Mouse (Mus musculus): ENCODE data around the gene Dbh. TPM values are rescaled to one million over a fixed set of nuclear protein-coding genes. Genes with fewer than 3 reads are reported as not detected.
A peak's percentile ranks its signal among the peaks of the same experiment; 100 is the strongest.

Gene Dbh
- polyA plus RNA-seq, 1 experiment from 2014 or later: 0.08 TPM

- DNase-seq (ENCODE audit: low spot score): no peak
Observed at GRCm38 (mm10) chr2:27162656-27163055, 2.4 kb upstream of the Dbh start.

- DNase-seq (ENCODE audit: low spot score): no peak
Observed at GRCm38 (mm10) chr2:27163851-27164250, 1.2 kb upstream of the Dbh start.

GRCm38 (mm10) chr2:27166074-27166473, 1.0 kb downstream of the Dbh start:
- peak; percentile 42 for DNase-seq (ENCODE audit: low spot score)

- DNase-seq (ENCODE audit: low spot score): no peak
Observed at GRCm38 (mm10) chr2:27166999-27167398, 2.0 kb downstream of the Dbh start.

- no peak for DNase-seq (ENCODE audit: low spot score)
Observed at GRCm38 (mm10) chr2:27174242-27174641, 9.2 kb downstream of the Dbh start.

GRCm38 (mm10) chr2:27175696-27176267, 10.7 kb downstream of the Dbh start:
- peak; percentile 39 for DNase-seq (ENCODE audit: low spot score)

- no peak for DNase-seq (ENCODE audit: low spot score)
Observed at GRCm38 (mm10) chr2:27179101-27179500, 14.1 kb downstream of the Dbh start.

GRCm38 (mm10) chr2:27181907-27182306, 16.9 kb downstream of the Dbh start:
- DNase-seq (ENCODE audit: low spot score): no peak

- DNase-seq (ENCODE audit: low spot score): no peak
Observed at GRCm38 (mm10) chr2:27183734-27184133, 18.7 kb downstream of the Dbh start.

GRCm38 (mm10) chr2:27187531-27187930, 22.5 kb downstream of the Dbh start:
- no peak for DNase-seq (ENCODE audit: low spot score)

- DNase-seq (ENCODE audit: low spot score): no peak
Observed at GRCm38 (mm10) chr2:27189994-27190393, 25.0 kb downstream of the Dbh start.

GRCm38 (mm10) chr2:27198551-27199246, 33.7 kb downstream of the Dbh start:
- peak; percentile 69 for DNase-seq (ENCODE audit: low spot score)

- DNase-seq (ENCODE audit: low spot score): no peak
Observed at GRCm38 (mm10) chr2:27200586-27200985, 35.6 kb downstream of the Dbh start.

- DNase-seq (ENCODE audit: low spot score): no peak
Observed at GRCm38 (mm10) chr2:27205666-27206065, 40.6 kb downstream of the Dbh start.

GRCm38 (mm10) chr2:27206128-27206797, 41.2 kb downstream of the Dbh start:
- no peak for DNase-seq (ENCODE audit: low spot score)

- no peak for DNase-seq (ENCODE audit: low spot score)
Observed at GRCm38 (mm10) chr2:27207126-27207525, 42.1 kb downstream of the Dbh start.

- DNase-seq (ENCODE audit: low spot score): no peak
Observed at GRCm38 (mm10) chr2:27209370-27209769, 44.3 kb downstream of the Dbh start.

GRCm38 (mm10) chr2:27209816-27210215, 44.8 kb downstream of the Dbh start:
- DNase-seq (ENCODE audit: low spot score): peak; percentile 76

- peak; percentile 53 for DNase-seq (ENCODE audit: low spot score)
Observed at GRCm38 (mm10) chr2:27210255-27210654, 45.2 kb downstream of the Dbh start.

GRCm38 (mm10) chr2:27210676-27211210, 45.7 kb downstream of the Dbh start:
- DNase-seq (ENCODE audit: low spot score): no peak

- DNase-seq (ENCODE audit: low spot score): no peak
Observed at GRCm38 (mm10) chr2:27211966-27212893, 47.2 kb downstream of the Dbh start.
